Mouse (Mus musculus) bone marrow macrophage, adult 2 months (primary cell): ENCODE data around the gene Cnot2. TPM values are rescaled to one million over a fixed set of nuclear protein-coding genes. Genes with fewer than 3 reads are reported as not detected.

Source experiments
- H3K27ac ChIP-seq: 2 replicates; pipeline ENCODE4 v1.5.1; 2012; ENCODE audit warnings: low read depth, low read length; ENCODE audit not compliant: insufficient read depth
- H3K4me1 ChIP-seq: 2 replicates; pipeline ENCODE4 v1.6.1; 2012; ENCODE audit warnings: low read length; ENCODE audit not compliant: control insufficient read depth, insufficient read depth
- H3K4me3 ChIP-seq: 2 replicates; pipeline ENCODE4 v1.5.1; 2012; ENCODE audit warnings: mild to moderate bottlenecking, low read length, moderate library complexity; ENCODE audit not compliant: insufficient read depth
- CTCF ChIP-seq: IDR thresholded peaks from 2 replicates; pipeline ENCODE4 v1.5.1; 2012; ENCODE audit warnings: low read depth, mild to moderate bottlenecking, low read length, moderate library complexity
- POLR2A ChIP-seq: IDR thresholded peaks from 2 replicates; pipeline ENCODE4 v1.6.1; 2012; ENCODE audit warnings: mild to moderate bottlenecking, low read depth, low read length, borderline replicate concordance
- polyA plus RNA-seq: library from polyadenylated mRNA; stranded (reverse); fragments of >200 nt; gene quantifications from 2 replicates; pipeline ENCODE4 v1.2.4, GENCODE M21; 2012; ENCODE audit not compliant: missing spikeins, insufficient read depth, insufficient read length

Gene Cnot2
- polyA plus RNA-seq, 1 experiment: 50.7 TPM

- Histone ChIP-seq H3K4me1 (peaks cover 25% of the 10 kb centered on the region), H3K27ac (no peak overlapping the region), H3K4me3 (no peak overlapping the region)
- TF ChIP-seq CTCF: no peak
- no peak for TF ChIP-seq POLR2A
Observed at GRCm38 (mm10) chr10:116562210-116562609, 19.1 kb downstream of the Cnot2 start.

- Histone ChIP-seq H3K27ac (no peak overlapping the region), H3K4me1 (peaks cover 22% of the 10 kb centered on the region), H3K4me3 (no peak overlapping the region)
- TF ChIP-seq CTCF (no peak), POLR2A (no peak)
Observed at GRCm38 (mm10) chr10:116559171-116559570, 22.1 kb downstream of the Cnot2 start.

GRCm38 (mm10) chr10:116557166-116557565 lies 24.1 kb downstream of the Cnot2 start:
- H3K4me1 ChIP-seq: peaks cover 16% of the 10 kb centered on the region
- H3K27ac ChIP-seq: no peak overlapping the region
- H3K4me3 ChIP-seq: no peak overlapping the region
- TF ChIP-seq POLR2A: no peak
- TF ChIP-seq CTCF: no peak

DNA sequence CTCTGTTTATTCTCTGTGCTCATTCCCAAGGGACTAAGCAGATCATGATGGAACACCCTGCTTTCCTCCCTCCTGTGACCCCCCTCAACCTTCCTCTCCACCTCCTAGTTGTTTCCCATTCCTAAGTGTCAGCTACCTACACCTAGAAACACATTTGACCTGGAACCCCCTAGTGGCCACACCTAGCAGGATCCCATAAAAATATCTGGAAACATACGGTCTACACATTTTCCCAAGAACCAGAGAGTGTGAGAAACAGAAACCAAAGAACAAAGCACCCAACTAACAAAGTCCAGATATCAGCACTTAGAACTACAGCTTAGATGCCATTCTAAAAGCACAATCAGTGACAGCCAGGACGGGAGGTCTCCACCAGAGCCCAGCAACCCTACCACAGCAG lies 26.9 kb downstream of the Cnot2 start:
- peaks cover 15% of the 10 kb centered on the region for H3K4me1 ChIP-seq
- TF ChIP-seq POLR2A (no peak), CTCF (no peak)
- H3K27ac ChIP-seq: no peak overlapping the region

DNA sequence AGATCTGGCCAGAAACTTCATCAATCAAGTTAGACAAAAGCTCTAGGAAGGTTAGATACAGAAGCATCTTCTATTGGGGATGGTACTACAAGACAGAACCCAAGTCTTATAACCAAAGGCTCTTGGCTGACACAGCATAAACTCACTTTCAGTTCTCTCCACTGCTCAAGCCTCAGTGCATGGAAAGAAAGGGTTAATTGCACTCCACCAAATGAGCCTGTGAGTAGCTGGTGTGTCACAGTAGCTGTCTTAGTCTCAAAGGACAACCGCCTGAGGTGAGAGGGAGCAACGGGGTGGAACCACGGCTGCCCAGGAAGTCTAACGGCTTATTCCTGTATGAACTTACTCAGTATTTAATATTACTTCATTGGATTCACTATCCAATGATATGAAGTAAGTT lies 33.4 kb downstream of the Cnot2 start:
- no peak overlapping the region for H3K4me3 ChIP-seq
- TF ChIP-seq POLR2A: no peak
- TF ChIP-seq CTCF: no peak
- H3K4me1 ChIP-seq: peaks cover 4% of the 10 kb centered on the region; the same call in 1 of the 2 replicates
- no peak overlapping the region for H3K27ac ChIP-seq

More for the DNA sequence above, 26.9 kb downstream of the Cnot2 start:
- no peak overlapping the region for H3K4me3 ChIP-seq

GRCm38 (mm10) chr10:116546177-116546576 lies 35.1 kb downstream of the Cnot2 start:
- TF ChIP-seq POLR2A (no peak), CTCF (no peak)
- Histone ChIP-seq H3K4me1 (peaks cover 4% of the 10 kb centered on the region; the same call in 1 of the 2 replicates), H3K4me3 (no peak overlapping the region), H3K27ac (no peak overlapping the region)

GRCm38 (mm10) chr10:116543061-116543460 lies 38.2 kb downstream of the Cnot2 start:
- H3K4me3 ChIP-seq: no peak overlapping the region
- TF ChIP-seq POLR2A: no peak
- no peak for TF ChIP-seq CTCF

DNA sequence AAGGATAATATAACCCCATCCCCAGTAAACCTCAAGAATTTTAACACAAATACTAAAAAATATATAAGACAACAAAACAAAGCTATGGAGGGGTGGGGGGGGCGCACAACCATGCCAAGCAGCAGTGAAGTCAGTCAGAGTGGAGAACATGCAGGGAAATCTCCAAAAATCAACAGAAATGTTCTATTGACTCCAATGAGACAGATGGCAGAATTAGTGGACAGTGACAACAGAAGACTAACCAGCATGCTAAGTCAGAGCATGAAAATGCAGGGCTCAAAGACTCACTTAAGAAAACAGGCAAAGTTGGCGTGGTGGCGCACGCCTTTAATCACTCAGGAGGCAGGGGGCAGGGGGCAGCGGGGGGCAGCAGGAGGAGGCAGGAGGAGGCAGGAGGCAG lies 40.6 kb downstream of the Cnot2 start:
- Histone ChIP-seq H3K4me3 (no peak overlapping the region), H3K27ac (no peak overlapping the region), H3K4me1 (no peaks in the 10 kb centered on the region)
- TF ChIP-seq POLR2A (no peak), CTCF (no peak)

More at GRCm38 (mm10) chr10:116543061-116543460, 38.2 kb downstream of the Cnot2 start:
- no peak overlapping the region for H3K27ac ChIP-seq
- H3K4me1 ChIP-seq: 0 out of 2 replicates have a peak, but pooled peaks cover 2% of the 10 kb centered on the region

- TF ChIP-seq CTCF (no peak), POLR2A (no peak)
- Histone ChIP-seq H3K4me3 (no peak overlapping the region), H3K4me1 (no peaks in the 10 kb centered on the region), H3K27ac (no peak overlapping the region)
Observed at GRCm38 (mm10) chr10:116537495-116537894, 43.8 kb downstream of the Cnot2 start.

- H3K27ac ChIP-seq: no peak overlapping the region
- no peak for TF ChIP-seq POLR2A
- no peak overlapping the region for H3K4me3 ChIP-seq
- no peaks in the 10 kb centered on the region for H3K4me1 ChIP-seq
Observed at GRCm38 (mm10) chr10:116534278-116534677, 47.0 kb downstream of the Cnot2 start.

DNA sequence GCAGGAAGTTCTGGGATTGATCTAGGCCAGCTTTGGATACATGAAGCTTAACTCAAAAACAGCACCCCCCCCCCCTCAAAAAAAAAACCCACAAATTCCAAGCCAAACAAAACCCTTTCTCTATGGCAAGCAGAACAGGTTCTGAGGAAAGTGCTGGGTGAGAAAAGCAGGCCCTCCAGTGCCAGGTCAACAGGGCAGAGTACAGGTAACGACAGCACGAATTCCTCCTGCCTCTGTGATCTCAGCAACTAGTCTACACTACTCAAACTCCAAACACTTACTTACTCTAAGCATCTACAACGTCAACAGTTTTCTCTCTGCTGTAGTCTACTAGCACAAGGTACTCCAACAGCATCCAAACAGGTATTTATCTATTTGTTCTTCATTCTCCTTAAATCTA lies 48.8 kb downstream of the Cnot2 start:
- Histone ChIP-seq H3K27ac (no peak overlapping the region), H3K4me1 (no peaks in the 10 kb centered on the region), H3K4me3 (no peak overlapping the region)
- no peak for TF ChIP-seq POLR2A

DNA sequence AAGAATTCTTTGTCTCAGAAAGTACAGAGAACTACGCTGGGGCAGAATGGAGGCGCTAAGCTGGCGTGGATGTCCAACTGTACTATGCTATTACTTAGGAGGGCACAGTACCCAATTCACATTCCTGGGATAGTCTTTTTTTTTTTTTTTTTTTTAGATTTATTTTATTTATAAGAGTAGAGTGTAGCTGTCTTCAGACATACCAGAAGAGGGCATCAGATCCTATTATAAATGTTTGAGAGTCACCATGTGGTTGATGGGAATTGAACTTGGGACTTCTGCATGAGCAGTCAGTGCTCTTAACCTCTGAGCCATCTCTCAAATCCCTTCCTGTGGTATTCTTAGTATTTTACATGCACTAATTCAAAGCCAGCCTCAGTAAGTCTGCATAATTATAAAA lies 50.2 kb downstream of the Cnot2 start:
- Histone ChIP-seq H3K4me1 (no peaks in the 10 kb centered on the region), H3K27ac (no peak overlapping the region), H3K4me3 (no peak overlapping the region)
- TF ChIP-seq CTCF (no peak), POLR2A (no peak)
